Mouse (Mus musculus) midbrain, embryonic 11.5 days (tissue): ENCODE data around the gene Gipc3. TPM values are rescaled to one million over a fixed set of nuclear protein-coding genes. Genes with fewer than 3 reads are reported as not detected.
A peak's percentile ranks its signal among the peaks of the same experiment; 100 is the strongest.

Experiments used
- ATAC-seq: fragments of 200-750 bp; cut with Nextera tagmentation; 2 replicates; pipeline ENCODE4 v1.8.0; 2017; ENCODE audit warnings: moderate TSS enrichment, moderate library complexity; ENCODE audit not compliant: low FRiP score
- DNase-seq: peaks from one replicate; pipeline ENCODE4 v3.0.0; 2015; ENCODE audit warnings: low spot score; ENCODE audit errors: missing footprints
- H3K27ac ChIP-seq: fragments of 300-500 bp; sonication (generic); 2 replicates; pipeline ENCODE4 v1.5.1; 2014; ENCODE audit warnings: low read depth, low read length
- H3K27me3 ChIP-seq: fragments of 300-500 bp; sonication (generic); 2 replicates; pipeline ENCODE4 v1.6.1; 2014; ENCODE audit warnings: mild to moderate bottlenecking, low read length, moderate library complexity, mixed read lengths; ENCODE audit not compliant: control insufficient read depth, insufficient read depth
- H3K36me3 ChIP-seq: fragments of 300-500 bp; sonication (generic); 2 replicates; pipeline ENCODE4 v1.6.1; 2014; ENCODE audit warnings: mild to moderate bottlenecking, low read length, moderate library complexity, mixed read lengths; ENCODE audit not compliant: control insufficient read depth, insufficient read depth
- H3K4me1 ChIP-seq: fragments of 300-500 bp; sonication (generic); 2 replicates; pipeline ENCODE4 v1.6.1; 2014; ENCODE audit warnings: low read length; ENCODE audit not compliant: control insufficient read depth, insufficient read depth
- H3K4me2 ChIP-seq: fragments of 300-500 bp; sonication (generic); 2 replicates; pipeline ENCODE4 v1.6.1; 2014; ENCODE audit warnings: mild to moderate bottlenecking, moderate library complexity
- H3K4me3 ChIP-seq: fragments of 300-500 bp; sonication (generic); 2 replicates; pipeline ENCODE4 v1.5.1; 2014; ENCODE audit warnings: low read depth, low read length
- H3K9ac ChIP-seq: fragments of 300-500 bp; sonication (generic); 2 replicates; pipeline ENCODE4 v1.6.1; 2014; ENCODE audit warnings: low read length
- H3K9me3 ChIP-seq: fragments of 300-500 bp; sonication (generic); 2 replicates; pipeline ENCODE4 v1.6.1; 2016; ENCODE audit warnings: low read length; ENCODE audit not compliant: control insufficient read depth
- WGBS: fragments of 180-500 bp; shearing (Covaris S2); extraction: QIAGEN DNeasy Blood & Tissue Kit; methylation state at CpG from one replicate; pipeline ENCODE4 v1.1.7; 2014; 5-methylcytosine and 5-hydroxymethylcytosine counted together
- polyA plus RNA-seq: library from polyadenylated mRNA; unstranded; fragments of >200 nt; fragmentation: Nextera tagmentation; extraction: Ambion mirVana; gene quantifications from 2 replicates; pipeline ENCODE4 v1.2.1, GENCODE M21; 2014

Gene Gipc3
- polyA plus RNA-seq, 1 experiment from 2014 or later, result 0.04 TPM

GRCm38 (mm10) chr10:81385603-81386306 lies 42.7 kb upstream of the Gipc3 start:
- ATAC-seq (no peak), DNase-seq (no peak)
- 88% methylated on average over 22 of the region's 22 CpGs for whole genome bisulfite sequencing
- Histone ChIP-seq H3K27me3 (no peaks in the 10 kb centered on the region), H3K4me1 (peaks cover 17% of the 10 kb centered on the region), H3K36me3 (peaks cover 16% of the 10 kb centered on the region), H3K4me3 (no peak overlapping the region), H3K4me2 (peak overlapping the region; percentile 95; the same call in 1 of the 2 replicates), H3K27ac (no peak overlapping the region), H3K9ac (no peak overlapping the region), H3K9me3 (no peaks in the 10 kb centered on the region)

GRCm38 (mm10) chr10:81384605-81384982 lies 41.5 kb upstream of the Gipc3 start:
- under 1% methylated on average over 19 of the region's 19 CpGs for WGBS
- no peak for DNase-seq
- H3K4me3 ChIP-seq, result peak overlapping the region; percentile 96

GRCm38 (mm10) chr10:81383802-81384604 lies 40.9 kb upstream of the Gipc3 start, which contains the start of the genes Dohh and Gm48551:
Gene Dohh, plus strand, starts transcription at chr10:81384428.
Gene Gm48551, plus strand, starts transcription at chr10:81384466.
- peak within 1 kb of the TSS; percentile 84 for H3K9ac ChIP-seq
- peak; percentile 95 for ATAC-seq
- no peaks in the 10 kb centered on the region for H3K9me3 ChIP-seq
- H3K4me3 ChIP-seq, result peak within 1 kb of the TSS; percentile 96
- peak within 1 kb of the TSS; percentile 95 for H3K4me2 ChIP-seq
- H3K4me1 ChIP-seq, result peaks cover 14% of the 10 kb centered on the region
- DNase-seq, result peak; percentile 100
- peaks cover 16% of the 10 kb centered on the region for H3K36me3 ChIP-seq
- H3K27me3 ChIP-seq, result no peaks in the 10 kb centered on the region
- H3K27ac ChIP-seq, result peak within 1 kb of the TSS; percentile 72
- 5% methylated on average over 51 of the region's 54 CpGs for WGBS

More at GRCm38 (mm10) chr10:81384605-81384982, 41.5 kb upstream of the Gipc3 start:
- peak overlapping the region; percentile 84 for H3K9ac ChIP-seq
- peak overlapping the region; percentile 95 for H3K4me2 ChIP-seq
- peaks cover 16% of the 10 kb centered on the region for H3K36me3 ChIP-seq
- H3K27ac ChIP-seq, result peak overlapping the region; percentile 72
- no peaks in the 10 kb centered on the region for H3K27me3 ChIP-seq
- peaks cover 14% of the 10 kb centered on the region for H3K4me1 ChIP-seq
- H3K9me3 ChIP-seq, result no peaks in the 10 kb centered on the region
- ATAC-seq, result peak; percentile 28

GRCm38 (mm10) chr10:81382039-81382438 lies 39.0 kb upstream of the Gipc3 start:
- 87% methylated on average over 5 of the region's 5 CpGs for WGBS
- Histone ChIP-seq H3K4me1 (peaks cover 20% of the 10 kb centered on the region), H3K4me3 (no peak overlapping the region), H3K9ac (no peak overlapping the region), H3K4me2 (no peak overlapping the region), H3K9me3 (no peaks in the 10 kb centered on the region), H3K27ac (no peak overlapping the region), H3K36me3 (peaks cover 5% of the 10 kb centered on the region), H3K27me3 (no peaks in the 10 kb centered on the region)
- ATAC-seq, result no peak
- no peak for DNase-seq

GRCm38 (mm10) chr10:81379809-81380378 lies 36.8 kb upstream of the Gipc3 start:
- Histone ChIP-seq H3K9ac (no peak overlapping the region), H3K27me3 (no peaks in the 10 kb centered on the region), H3K36me3 (peaks cover 3% of the 10 kb centered on the region; the same call in 1 of the 2 replicates), H3K4me1 (peaks cover 20% of the 10 kb centered on the region), H3K4me3 (no peak overlapping the region), H3K9me3 (no peaks in the 10 kb centered on the region), H3K27ac (no peak overlapping the region), H3K4me2 (no peak overlapping the region)
- WGBS, result 89% methylated on average over 6 of the region's 6 CpGs
- DNase-seq (no peak), ATAC-seq (no peak)

- H3K36me3 ChIP-seq, result peaks cover 5% of the 10 kb centered on the region; the same call in 1 of the 2 replicates
- peak overlapping the region; percentile 55 for H3K4me2 ChIP-seq
- peak overlapping the region; percentile 71 for H3K9ac ChIP-seq
- no peaks in the 10 kb centered on the region for H3K27me3 ChIP-seq
- peak; percentile 4 for ATAC-seq
- H3K4me3 ChIP-seq, result peak overlapping the region; percentile 86
- no peaks in the 10 kb centered on the region for H3K9me3 ChIP-seq
- 59% methylated on average over 3 of the region's 3 CpGs for WGBS
- peak overlapping the region; percentile 65 for H3K27ac ChIP-seq
- peaks cover 18% of the 10 kb centered on the region for H3K4me1 ChIP-seq
- no peak for DNase-seq
Observed at GRCm38 (mm10) chr10:81379183-81379553, 36.1 kb upstream of the Gipc3 start.

- under 1% methylated on average over 44 of the region's 46 CpGs for WGBS
- H3K9me3 ChIP-seq, result no peaks in the 10 kb centered on the region
- peak; percentile 97 for ATAC-seq
- peak; percentile 100 for DNase-seq
- H3K4me3 ChIP-seq, result peak overlapping the region; percentile 86
- peak overlapping the region; percentile 96 for H3K9ac ChIP-seq
- H3K4me1 ChIP-seq, result peaks cover 18% of the 10 kb centered on the region
- H3K27me3 ChIP-seq, result no peaks in the 10 kb centered on the region
- H3K36me3 ChIP-seq, result peaks cover 6% of the 10 kb centered on the region; the same call in 1 of the 2 replicates
- H3K4me2 ChIP-seq, result peak overlapping the region; percentile 55
- H3K27ac ChIP-seq, result peak overlapping the region; percentile 65
Observed at GRCm38 (mm10) chr10:81378553-81379182, 35.6 kb upstream of the Gipc3 start.

- Histone ChIP-seq H3K36me3 (peaks cover 6% of the 10 kb centered on the region), H3K27ac (peak within 1 kb of the TSS; percentile 65), H3K27me3 (no peaks in the 10 kb centered on the region), H3K4me1 (peaks cover 18% of the 10 kb centered on the region), H3K9me3 (no peaks in the 10 kb centered on the region), H3K4me3 (peak within 1 kb of the TSS; percentile 86), H3K9ac (peak within 1 kb of the TSS; percentile 96), H3K4me2 (peak within 1 kb of the TSS; percentile 88)
- DNase-seq, result no peak
- ATAC-seq, result peak; percentile 79
- 2% methylated on average over 45 of the region's 59 CpGs for WGBS
Observed at GRCm38 (mm10) chr10:81377793-81378552, 34.9 kb upstream of the Gipc3 start, which contains the start of gene Fzr1. Gene Fzr1, minus strand, starts transcription at chr10:81378516.
